Mouse (Mus musculus) MEL-GATA-1-ER (cell line): Measurements from ENCODE around the gene Trem2.
"Not testable (repeated sequence)": the region's sequence is repeated elsewhere in the genome, so short reads cannot be mapped to it uniquely, and the experiment has no call there.

Source experiments
- DNase-seq: peaks from one replicate; pipeline ENCODE4 v3.0.0-alpha.2; 2012; ENCODE audit warnings: low read depth; ENCODE audit errors: extremely low read depth

Gene Trem2

GRCm38 (mm10) chr17:48350681-48351193 is 4.5 kb downstream of the Trem2 start:
- no peak for DNase-seq

GRCm38 (mm10) chr17:48352976-48353375 is 6.8 kb downstream of the Trem2 start:
- not testable (repeated sequence) for DNase-seq

- no peak for DNase-seq
Observed at GRCm38 (mm10) chr17:48355822-48356221, 9.6 kb downstream of the Trem2 start.

- DNase-seq, result no peak
Observed at GRCm38 (mm10) chr17:48357892-48358291, 11.7 kb downstream of the Trem2 start.

GRCm38 (mm10) chr17:48359616-48360015 is 13.4 kb downstream of the Trem2 start, which contains the start of gene Treml1:
Gene Treml1 (plus strand): TSS chr17:48359916.
- no peak for DNase-seq

GRCm38 (mm10) chr17:48360462-48360861 is 14.3 kb downstream of the Trem2 start:
- DNase-seq, result peak; percentile 79

- no peak for DNase-seq
Observed at GRCm38 (mm10) chr17:48362346-48362745, 16.1 kb downstream of the Trem2 start.

GRCm38 (mm10) chr17:48362966-48363365 is 16.8 kb downstream of the Trem2 start:
- DNase-seq, result no peak

- DNase-seq, result no peak
Observed at GRCm38 (mm10) chr17:48363421-48363965, 17.3 kb downstream of the Trem2 start.

GRCm38 (mm10) chr17:48365511-48366155 is 19.4 kb downstream of the Trem2 start:
- no peak for DNase-seq

GRCm38 (mm10) chr17:48366806-48367205 is 20.6 kb downstream of the Trem2 start:
- DNase-seq, result no peak

- DNase-seq, result no peak
Observed at GRCm38 (mm10) chr17:48371621-48372020, 25.4 kb downstream of the Trem2 start.

GRCm38 (mm10) chr17:48372987-48373386 is 26.8 kb downstream of the Trem2 start:
- DNase-seq, result no peak

- DNase-seq, result no peak
Observed at GRCm38 (mm10) chr17:48376102-48376501, 29.9 kb downstream of the Trem2 start.

GRCm38 (mm10) chr17:48379050-48379449 is 32.8 kb downstream of the Trem2 start:
- no peak for DNase-seq

- DNase-seq, result no peak
Observed at GRCm38 (mm10) chr17:48385786-48386461, 39.7 kb downstream of the Trem2 start.

- DNase-seq, result no peak
Observed at GRCm38 (mm10) chr17:48388666-48389065, 42.5 kb downstream of the Trem2 start.

GRCm38 (mm10) chr17:48389442-48389841 is 43.2 kb downstream of the Trem2 start:
- no peak for DNase-seq

GRCm38 (mm10) chr17:48391446-48391845 is 45.2 kb downstream of the Trem2 start:
- DNase-seq, result no peak

- DNase-seq, result no peak
Observed at GRCm38 (mm10) chr17:48392616-48393015, 46.4 kb downstream of the Trem2 start.

- DNase-seq, result no peak
Observed at GRCm38 (mm10) chr17:48401710-48402109, 55.5 kb downstream of the Trem2 start.

GRCm38 (mm10) chr17:48402751-48403150 is 56.5 kb downstream of the Trem2 start:
- no peak for DNase-seq
